Mouse (Mus musculus) kidney, adult 18-20 months (tissue): ENCODE results near the gene Gm3095.
"Not testable (repeated sequence)": the region's sequence is repeated elsewhere in the genome, so short reads cannot be mapped to it uniquely, and the experiment has no call there.

Experiments
- DNase-seq: peaks from one replicate; pipeline ENCODE4 v3.0.0; 2021

Gene Gm3095

DNA sequence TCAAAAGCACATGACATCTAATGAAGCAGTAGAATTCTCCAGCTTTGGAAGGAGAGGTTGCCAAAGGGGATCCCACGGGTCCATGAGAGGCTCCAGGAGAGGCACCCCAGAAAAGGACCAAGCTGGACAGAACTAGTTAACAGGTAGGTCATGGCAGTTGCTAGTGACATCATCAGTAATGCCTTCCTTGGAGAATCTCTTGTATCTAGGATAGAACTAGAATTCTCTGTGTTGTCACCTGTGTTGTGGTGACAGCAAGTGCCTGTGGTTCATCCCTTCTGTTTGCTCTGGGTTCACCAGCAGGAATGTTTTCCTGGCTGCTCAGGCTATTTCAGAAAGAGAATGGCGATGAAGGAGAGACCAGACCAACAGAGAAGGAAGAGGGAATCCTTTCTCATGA, at the start of gene Gm3095:
TSS of gene Gm3095 (plus strand) at position 301 of the 400 bp plus-strand sequence.
- not testable (repeated sequence) for DNase-seq

DNA sequence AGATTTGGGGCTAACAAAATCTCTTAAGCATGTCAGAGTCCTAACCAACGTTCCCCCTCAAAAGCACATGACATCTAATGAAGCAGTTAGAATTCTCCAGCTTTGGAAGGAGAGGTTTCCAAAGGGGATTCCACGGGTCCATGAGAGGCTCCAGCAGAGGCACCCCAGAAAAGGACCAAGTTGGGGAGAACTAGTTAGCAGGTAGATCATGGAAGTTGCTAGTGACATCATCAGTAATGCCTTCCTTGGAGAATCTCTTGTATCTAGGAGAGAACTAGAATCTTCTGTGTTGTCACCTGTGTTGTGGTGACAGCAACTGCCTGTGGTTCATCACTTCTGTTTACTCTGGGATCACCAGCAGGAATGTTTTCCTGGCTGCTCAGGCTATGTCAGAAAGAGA, 31.9 kb upstream of the Gm3095 start, which contains the start of gene Gm3029:
TSS of gene Gm3029 (plus strand) at position 301 of the 400 bp plus-strand sequence.
- DNase-seq = not testable (repeated sequence)

GRCm38 (mm10) chr14:3998094-3998493, 34.7 kb downstream of the Gm3095 start, which contains the start of gene Gm3099:
Gm3099 (plus strand) TSS chr14:3998394.
- DNase-seq = not testable (repeated sequence)
